Mouse (Mus musculus): ENCODE data around the gene Psmb7. TPM values are rescaled to one million over a fixed set of nuclear protein-coding genes. Genes with fewer than 3 reads are reported as not detected.

The Psmb7 gene
- polyA plus RNA-seq, 1 experiment from 2014 or later: 296 TPM

DNA sequence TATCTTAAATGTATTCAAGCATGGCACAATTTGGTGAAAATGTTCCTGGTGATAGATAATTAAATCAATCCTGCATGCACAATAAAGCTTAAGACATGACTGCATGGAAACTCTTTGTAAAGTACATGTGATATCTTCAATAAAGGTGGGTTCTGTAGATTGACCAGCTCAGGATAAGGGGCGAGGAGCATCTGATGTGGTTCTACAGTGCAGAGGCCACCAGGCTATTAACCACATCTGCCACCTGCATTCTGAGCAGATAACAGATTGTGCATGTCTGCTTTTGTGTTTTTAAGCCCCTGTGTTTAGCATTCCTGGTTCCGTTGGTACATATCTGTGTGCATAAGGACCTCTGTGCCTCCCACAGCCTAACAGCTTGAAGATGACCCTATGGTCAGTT, 100.7 kb downstream of the Psmb7 start:
- Histone ChIP-seq H3K4me1 (replicated peaks) (peaks cover 49% of the 10 kb centered on the region), H3K4me3 (replicated peaks) (no peak overlapping the region), H3K36me3 (no peaks in the 10 kb centered on the region), H3K9me3 (no peaks in the 10 kb centered on the region), H3K27me3 (no peaks in the 10 kb centered on the region), H3K4me2 (no peak overlapping the region), H3K9ac (replicated peaks) (no peak overlapping the region), H3K27ac (no peak overlapping the region)
- 93% methylated on average over 2 of the region's 2 CpGs for WGBS
- ATAC-seq (ENCODE audit: insufficient number of reproducible peaks, insufficient read depth, low FRiP score, low TSS enrichment, low read depth): no peak

DNA sequence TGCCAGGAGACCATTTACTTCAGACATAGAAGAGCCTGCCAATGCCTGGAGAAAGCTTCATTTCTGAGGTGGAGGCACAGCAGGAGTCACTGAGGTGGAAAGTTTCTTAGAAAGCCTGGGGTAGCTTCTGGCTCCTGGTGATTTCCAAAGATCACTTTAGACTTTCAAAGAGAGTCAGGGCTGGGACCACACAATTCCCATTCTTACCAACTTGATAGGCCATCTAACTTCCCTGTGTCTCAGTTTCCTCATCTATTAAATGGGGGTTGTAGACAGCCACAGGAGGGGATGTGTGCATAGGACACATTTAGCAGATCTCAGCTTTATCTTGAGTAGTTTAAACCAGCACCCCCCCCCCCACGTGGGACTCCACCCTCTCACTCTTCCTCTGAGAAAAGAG, 101.5 kb downstream of the Psmb7 start:
- Histone ChIP-seq H3K36me3 (no peaks in the 10 kb centered on the region), H3K27ac (no peak overlapping the region), H3K4me1 (replicated peaks) (peaks cover 57% of the 10 kb centered on the region), H3K9me3 (no peaks in the 10 kb centered on the region), H3K4me2 (no peak overlapping the region), H3K27me3 (no peaks in the 10 kb centered on the region), H3K4me3 (replicated peaks) (no peak overlapping the region), H3K9ac (replicated peaks) (no peak overlapping the region)
- 64% methylated on average over 1 of the region's 1 CpGs for WGBS
- ATAC-seq (ENCODE audit: insufficient number of reproducible peaks, insufficient read depth, low FRiP score, low TSS enrichment, low read depth): no peak

DNA sequence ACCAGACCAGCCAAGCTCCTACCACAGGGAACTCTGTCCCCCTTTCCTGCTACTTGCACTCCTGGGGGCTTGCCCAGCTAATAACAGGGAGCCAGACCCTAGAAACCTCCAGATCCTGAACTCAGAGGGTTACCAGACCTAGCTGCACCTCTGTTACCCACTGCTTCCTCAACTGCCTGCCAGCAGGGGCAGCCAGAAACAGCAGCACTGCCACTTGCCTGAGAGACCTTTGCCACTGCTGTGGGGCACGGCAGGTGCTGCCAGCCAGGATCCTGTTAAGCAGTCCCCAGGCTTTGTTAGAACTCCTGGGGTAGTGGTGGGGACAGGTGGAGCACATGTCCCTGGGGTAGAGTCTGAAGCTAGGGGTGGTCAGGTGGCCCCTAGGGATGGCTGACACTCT, 102.3 kb downstream of the Psmb7 start:
- Histone ChIP-seq H3K9ac (replicated peaks) (no peak overlapping the region), H3K27ac (no peak overlapping the region), H3K4me2 (no peak overlapping the region), H3K4me1 (replicated peaks) (peaks cover 62% of the 10 kb centered on the region), H3K4me3 (replicated peaks) (no peak overlapping the region), H3K36me3 (no peaks in the 10 kb centered on the region), H3K9me3 (no peaks in the 10 kb centered on the region), H3K27me3 (no peaks in the 10 kb centered on the region)
- 78% methylated on average over 1 of the region's 1 CpGs for WGBS
- ATAC-seq (ENCODE audit: insufficient number of reproducible peaks, insufficient read depth, low FRiP score, low TSS enrichment, low read depth): no peak

DNA sequence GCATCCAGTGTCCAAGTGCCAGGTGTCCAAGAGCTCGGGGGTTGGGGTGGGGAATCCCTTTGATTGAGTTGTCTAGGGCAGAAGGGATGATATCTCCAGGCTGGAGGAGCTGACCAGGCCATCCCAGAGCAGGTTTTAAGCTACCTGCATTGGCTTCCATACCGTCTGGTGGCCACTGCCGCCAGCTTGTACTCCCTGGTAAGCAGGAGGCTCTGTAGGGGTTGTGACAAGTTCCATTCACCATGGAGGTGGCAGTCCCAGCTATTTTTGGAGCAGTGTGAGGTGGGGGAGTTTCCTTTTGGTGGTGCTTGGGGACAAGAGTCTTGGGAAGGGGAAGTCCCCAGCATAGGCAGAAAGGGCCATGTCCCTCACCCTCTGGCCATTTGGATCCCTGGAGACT, 102.8 kb downstream of the Psmb7 start:
- no peak for ATAC-seq (ENCODE audit: insufficient number of reproducible peaks, insufficient read depth, low FRiP score, low TSS enrichment, low read depth)
- Histone ChIP-seq H3K27me3 (no peaks in the 10 kb centered on the region), H3K4me3 (replicated peaks) (no peak overlapping the region), H3K4me1 (replicated peaks) (peaks cover 62% of the 10 kb centered on the region), H3K4me2 (no peak overlapping the region), H3K36me3 (no peaks in the 10 kb centered on the region; the same call in 1 of the 2 replicates), H3K9ac (replicated peaks) (no peak overlapping the region), H3K9me3 (no peaks in the 10 kb centered on the region), H3K27ac (no peak overlapping the region)
- WGBS: 82% methylated on average over 3 of the region's 3 CpGs

DNA sequence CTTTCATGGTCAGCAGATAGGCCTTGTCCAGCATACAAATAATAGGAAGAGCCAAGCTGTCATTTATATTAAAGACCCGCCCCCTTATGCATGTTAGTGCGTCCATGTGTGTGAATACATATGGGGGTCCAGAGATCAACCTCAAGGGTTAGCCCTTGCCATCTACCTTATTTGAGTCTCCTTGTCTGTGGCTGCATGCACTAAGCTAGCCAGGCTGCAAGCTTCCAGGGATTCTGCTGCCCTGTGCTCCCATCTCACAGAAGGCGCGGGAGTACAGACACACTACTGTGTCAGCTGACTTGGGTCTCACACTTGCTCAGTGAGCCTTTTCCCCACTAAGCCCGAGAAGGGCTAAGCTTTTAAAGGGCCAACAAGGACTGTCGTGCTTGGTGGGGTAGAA, 103.2 kb downstream of the Psmb7 start:
- H3K4me2 ChIP-seq: no peak overlapping the region
- no peak overlapping the region for H3K27ac ChIP-seq
- no peaks in the 10 kb centered on the region; the same call in 1 of the 2 replicates for H3K36me3 ChIP-seq
- peaks cover 62% of the 10 kb centered on the region for H3K4me1 ChIP-seq (replicated peaks)
- WGBS: 87% methylated on average over 6 of the region's 6 CpGs
- no peaks in the 10 kb centered on the region for H3K27me3 ChIP-seq
- H3K9me3 ChIP-seq: no peaks in the 10 kb centered on the region
- no peak for ATAC-seq (ENCODE audit: insufficient number of reproducible peaks, insufficient read depth, low FRiP score, low TSS enrichment, low read depth)
- no peak overlapping the region for H3K4me3 ChIP-seq (replicated peaks)
- no peak overlapping the region for H3K9ac ChIP-seq (replicated peaks)

DNA sequence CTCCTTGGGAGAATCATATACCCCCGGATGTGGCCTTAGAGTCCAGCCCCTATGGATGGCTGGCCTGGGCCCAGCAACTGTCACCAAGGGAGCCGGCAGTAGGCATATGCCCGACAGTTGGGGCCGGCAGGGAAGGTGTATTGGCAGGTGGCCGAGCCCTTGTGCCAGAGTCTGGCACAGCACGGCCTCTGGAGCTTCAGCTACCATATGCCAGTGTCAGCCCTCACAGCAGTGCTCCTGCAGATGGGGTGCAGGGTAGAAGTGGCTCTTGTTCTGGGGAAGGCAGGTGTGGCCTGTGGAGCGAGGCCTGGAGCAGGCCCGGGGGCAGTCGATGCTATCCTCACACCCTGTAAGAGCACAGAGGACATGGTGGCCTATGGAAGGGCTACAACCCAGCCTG, 104.2 kb downstream of the Psmb7 start:
- ATAC-seq (ENCODE audit: insufficient number of reproducible peaks, insufficient read depth, low FRiP score, low TSS enrichment, low read depth): no peak
- WGBS: 91% methylated on average over 9 of the region's 9 CpGs
- Histone ChIP-seq H3K4me2 (no peak overlapping the region), H3K4me1 (replicated peaks) (peaks cover 61% of the 10 kb centered on the region), H3K27ac (no peak overlapping the region), H3K4me3 (replicated peaks) (no peak overlapping the region), H3K27me3 (no peaks in the 10 kb centered on the region), H3K9ac (replicated peaks) (peak overlapping the region; percentile 0; the same call in 1 of the 2 replicates), H3K36me3 (no peaks in the 10 kb centered on the region; the same call in 1 of the 2 replicates), H3K9me3 (no peaks in the 10 kb centered on the region)

Small RNAs within 50 kb of the gene (microRNA-seq; reads per million reads assigned to microRNA genes)
- gene Gm27634: not detected

Other genes with a start within 250 kb of the Psmb7 start
- 140 and 159 TPM in 2 replicates for gene Nek6, start 132.4 kb downstream of the Psmb7 start, polyA plus RNA-seq (2016; fragmentation: Nextera tagmentation; extraction: Ambion mirVana)
- 0.12 and 0.14 TPM in 2 replicates for gene Nr5a1, start 70.5 kb upstream of the Psmb7 start, polyA plus RNA-seq (2016; fragmentation: Nextera tagmentation; extraction: Ambion mirVana)

Measured in limb, embryonic 12.5 days (tissue).